Mouse (Mus musculus): ENCODE data around the gene Pick1. TPM values are rescaled to one million over a fixed set of nuclear protein-coding genes. Genes with fewer than 3 reads are reported as not detected.

The Pick1 gene
- polyA plus RNA-seq, 1 experiment from 2014 or later, result 47.7 TPM

DNA sequence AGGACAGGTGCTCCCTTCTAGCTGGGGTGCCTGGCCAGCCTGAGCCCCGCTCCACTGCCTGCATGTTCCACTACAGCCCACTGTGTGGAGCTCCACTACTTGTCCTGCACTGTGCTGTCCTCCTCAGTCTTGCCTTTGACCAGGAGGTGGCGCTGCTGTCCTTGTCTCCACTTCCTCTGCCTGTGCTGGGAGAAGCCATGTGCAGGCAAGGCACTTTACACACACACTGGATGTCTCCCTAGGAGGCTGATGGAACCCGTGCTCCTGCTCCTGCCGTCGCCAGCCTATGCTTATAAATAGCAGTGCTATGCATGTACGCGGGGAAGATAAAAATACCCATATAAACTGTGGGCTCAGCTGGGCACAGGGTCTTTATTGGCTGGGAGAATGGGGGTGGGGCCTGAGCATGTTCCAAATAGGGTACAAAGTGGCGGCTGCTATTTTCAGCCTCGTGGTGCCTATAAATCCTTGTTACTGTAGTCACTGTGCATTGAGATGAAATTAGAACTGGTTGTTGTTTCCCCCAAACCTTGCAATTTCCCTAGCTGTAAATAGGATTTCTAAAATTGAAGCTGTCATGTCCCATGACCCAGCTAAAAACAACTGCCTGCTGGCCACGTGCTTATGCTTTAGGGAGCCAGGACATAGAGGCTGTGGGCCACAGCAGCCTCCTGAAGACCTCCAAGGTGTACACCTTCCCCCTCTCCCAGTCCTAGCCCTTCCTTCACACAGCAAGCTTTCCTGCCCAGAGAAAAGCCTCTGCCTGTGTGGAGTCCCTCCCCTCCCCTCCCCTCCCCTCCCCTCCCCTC, 14.5 kb downstream of the Pick1 start:
- ATAC-seq (ENCODE audit: low FRiP score, low TSS enrichment), result peak; percentile 92
- H3K9me3 ChIP-seq (ENCODE audit: control insufficient read depth, low read length), result no peaks in the 10 kb centered on the region
- no peaks in the 10 kb centered on the region for H3K27me3 ChIP-seq (ENCODE audit: control insufficient read depth, insufficient read depth, low read length)
- H3K9ac ChIP-seq (replicated peaks; ENCODE audit: low read length), result no peak overlapping the region; the same call in 1 of the 2 replicates
- 22% methylated on average over 10 of the region's 10 CpGs for whole genome bisulfite sequencing
- peak; percentile 96 for DNase-seq
- no peak overlapping the region for H3K4me3 ChIP-seq (replicated peaks; ENCODE audit: low read depth, low read length)
- peaks cover 83% of the 10 kb centered on the region for H3K36me3 ChIP-seq (ENCODE audit: control insufficient read depth, insufficient read depth, low read length)
- 0 out of 2 replicates have a peak, but pooled peaks cover 3% of the 10 kb centered on the region for H3K4me1 ChIP-seq (ENCODE audit: control insufficient read depth, insufficient read depth, low read length)
- H3K4me2 ChIP-seq (ENCODE audit: low read length), result no peak overlapping the region
- no peak overlapping the region for H3K27ac ChIP-seq (replicated peaks; ENCODE audit: low read depth, low read length)

DNA sequence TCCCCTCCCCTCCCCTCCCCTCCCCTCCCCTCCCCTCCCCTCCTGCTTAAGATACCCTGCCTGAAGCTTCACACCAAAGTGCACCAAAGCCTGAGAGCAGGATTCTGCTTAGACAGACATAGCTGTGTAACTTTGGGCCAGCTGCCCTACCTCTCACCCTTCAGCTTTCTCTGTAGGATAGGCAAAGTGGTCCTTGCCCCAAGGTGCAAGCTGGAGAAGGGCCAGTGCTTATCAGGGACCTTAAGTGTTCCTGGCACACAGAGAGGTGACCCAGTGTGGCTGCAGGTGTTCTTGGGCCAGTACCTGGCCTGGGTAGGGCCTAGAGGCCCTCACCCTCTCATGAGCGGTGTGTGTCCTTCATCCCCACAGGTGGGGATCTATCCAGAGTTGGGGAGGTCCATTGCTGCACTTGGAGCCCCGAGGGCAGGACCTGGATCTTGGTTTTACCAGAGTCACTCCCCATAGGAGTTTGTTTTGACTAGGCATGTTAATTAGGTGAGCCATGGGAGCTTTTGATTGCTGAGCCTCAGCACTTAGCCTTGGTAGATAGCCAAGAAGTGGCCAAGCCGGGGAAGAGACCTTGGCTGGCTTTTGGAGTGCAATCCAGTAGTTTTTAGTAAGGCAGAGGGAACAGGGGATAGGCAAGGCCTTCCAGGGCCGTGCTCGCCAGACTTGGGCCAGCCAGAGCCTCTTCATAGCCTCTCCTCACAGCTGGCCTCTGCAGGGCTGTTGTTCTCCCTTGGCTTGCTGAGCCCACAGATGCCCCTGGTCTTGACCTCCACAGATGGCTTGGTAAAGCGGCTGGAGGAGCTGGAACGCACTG, 15.3 kb downstream of the Pick1 start:
- no peak overlapping the region for H3K4me3 ChIP-seq (replicated peaks; ENCODE audit: low read depth, low read length)
- H3K9ac ChIP-seq (replicated peaks; ENCODE audit: low read length), result no peak overlapping the region
- no peak overlapping the region for H3K27ac ChIP-seq (replicated peaks; ENCODE audit: low read depth, low read length)
- no peaks in the 10 kb centered on the region for H3K9me3 ChIP-seq (ENCODE audit: control insufficient read depth, low read length)
- 74% methylated on average over 7 of the region's 7 CpGs for WGBS
- no peak overlapping the region for H3K4me2 ChIP-seq (ENCODE audit: low read length)
- ATAC-seq (ENCODE audit: low FRiP score, low TSS enrichment) (no peak), DNase-seq (no peak)
- H3K27me3 ChIP-seq (ENCODE audit: control insufficient read depth, insufficient read depth, low read length), result no peaks in the 10 kb centered on the region
- 0 out of 2 replicates have a peak, but pooled peaks cover 3% of the 10 kb centered on the region for H3K4me1 ChIP-seq (ENCODE audit: control insufficient read depth, insufficient read depth, low read length)
- peaks cover 83% of the 10 kb centered on the region for H3K36me3 ChIP-seq (ENCODE audit: control insufficient read depth, insufficient read depth, low read length)

DNA sequence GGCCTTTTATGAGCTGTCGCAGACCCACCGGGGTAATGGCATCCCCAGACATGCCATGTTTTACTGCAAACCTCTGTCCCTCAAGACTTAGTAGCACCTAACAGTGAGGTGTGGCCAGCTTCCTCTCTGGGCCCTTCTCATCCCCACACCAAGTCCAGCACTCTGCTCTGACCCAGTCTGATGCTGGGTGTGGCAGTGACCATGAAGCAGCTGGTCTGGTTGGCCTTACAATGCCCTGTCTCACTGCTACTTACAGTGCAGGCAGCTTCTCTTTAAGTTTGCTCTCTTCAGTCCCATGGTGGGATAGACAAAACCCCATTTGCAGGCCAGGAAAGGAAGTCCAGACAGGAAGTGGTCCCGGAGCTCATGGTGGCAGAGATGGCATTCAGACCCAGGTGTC, 16.3 kb downstream of the Pick1 start:
- H3K4me1 ChIP-seq (ENCODE audit: control insufficient read depth, insufficient read depth, low read length), result 0 out of 2 replicates have a peak, but pooled peaks cover 3% of the 10 kb centered on the region
- H3K4me3 ChIP-seq (replicated peaks; ENCODE audit: low read depth, low read length), result no peak overlapping the region
- peaks cover 80% of the 10 kb centered on the region for H3K36me3 ChIP-seq (ENCODE audit: control insufficient read depth, insufficient read depth, low read length)
- 91% methylated on average over 3 of the region's 3 CpGs for WGBS
- DNase-seq, result no peak
- H3K4me2 ChIP-seq (ENCODE audit: low read length), result no peak overlapping the region
- H3K9ac ChIP-seq (replicated peaks; ENCODE audit: low read length), result no peak overlapping the region
- no peak for ATAC-seq (ENCODE audit: low FRiP score, low TSS enrichment)
- no peak overlapping the region for H3K27ac ChIP-seq (replicated peaks; ENCODE audit: low read depth, low read length)
- no peaks in the 10 kb centered on the region for H3K27me3 ChIP-seq (ENCODE audit: control insufficient read depth, insufficient read depth, low read length)
- no peaks in the 10 kb centered on the region for H3K9me3 ChIP-seq (ENCODE audit: control insufficient read depth, low read length)

DNA sequence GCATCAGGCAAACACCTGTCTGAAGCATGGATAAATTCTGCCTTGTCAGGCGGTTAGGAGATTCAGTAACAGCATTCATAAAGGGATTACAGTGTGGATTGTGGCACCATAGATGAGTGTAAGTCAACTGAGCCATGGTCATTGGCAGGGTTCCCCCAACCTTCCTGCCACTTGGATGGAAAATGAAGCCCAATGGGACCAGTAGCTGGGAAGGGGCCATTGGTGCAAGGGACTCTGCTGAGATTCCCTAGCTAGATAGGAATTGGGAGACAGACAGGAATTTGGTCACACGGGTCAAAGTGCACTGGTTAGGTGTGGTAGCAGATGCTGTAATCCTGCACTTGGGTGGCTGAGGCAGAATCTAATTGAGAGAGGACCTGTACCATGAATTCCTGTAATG, 21.3 kb downstream of the Pick1 start:
- Histone ChIP-seq H3K4me2 (ENCODE audit: low read length) (no peak overlapping the region), H3K27me3 (ENCODE audit: control insufficient read depth, insufficient read depth, low read length) (peaks cover 13% of the 10 kb centered on the region), H3K4me3 (replicated peaks; ENCODE audit: low read depth, low read length) (no peak overlapping the region), H3K27ac (replicated peaks; ENCODE audit: low read depth, low read length) (no peak overlapping the region), H3K9me3 (ENCODE audit: control insufficient read depth, low read length) (no peaks in the 10 kb centered on the region), H3K4me1 (ENCODE audit: control insufficient read depth, insufficient read depth, low read length) (peaks cover 8% of the 10 kb centered on the region; the same call in 1 of the 2 replicates), H3K9ac (replicated peaks; ENCODE audit: low read length) (no peak overlapping the region), H3K36me3 (ENCODE audit: control insufficient read depth, insufficient read depth, low read length) (peaks cover 47% of the 10 kb centered on the region)
- 93% methylated on average over 2 of the region's 2 CpGs for WGBS
- ATAC-seq (ENCODE audit: low FRiP score, low TSS enrichment), result no peak
- no peak for DNase-seq

DNA sequence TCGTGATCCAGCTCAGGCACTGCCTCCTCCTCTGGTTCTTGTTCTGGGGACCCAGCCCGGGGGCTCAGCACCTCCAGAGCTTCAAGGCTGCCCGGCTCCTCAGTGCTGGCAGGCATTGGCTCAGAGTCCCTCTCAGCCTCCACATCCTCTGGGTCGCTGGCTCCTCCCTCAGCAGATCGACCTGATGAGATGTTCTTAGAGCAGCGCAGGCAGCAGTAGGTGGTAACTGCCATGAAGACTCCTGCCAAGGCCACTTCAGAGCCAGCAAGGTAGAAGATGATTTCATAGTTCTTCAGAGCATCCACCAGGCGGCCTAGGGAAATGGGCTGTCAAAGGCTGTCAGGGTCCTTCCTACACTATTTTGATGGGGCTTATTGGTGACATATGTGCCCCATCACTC, 22.2 kb downstream of the Pick1 start:
- H3K36me3 ChIP-seq (ENCODE audit: control insufficient read depth, insufficient read depth, low read length), result peaks cover 37% of the 10 kb centered on the region
- no peak overlapping the region for H3K27ac ChIP-seq (replicated peaks; ENCODE audit: low read depth, low read length)
- H3K9me3 ChIP-seq (ENCODE audit: control insufficient read depth, low read length), result no peaks in the 10 kb centered on the region
- peaks cover 13% of the 10 kb centered on the region for H3K27me3 ChIP-seq (ENCODE audit: control insufficient read depth, insufficient read depth, low read length)
- no peak for DNase-seq
- peaks cover 8% of the 10 kb centered on the region; the same call in 1 of the 2 replicates for H3K4me1 ChIP-seq (ENCODE audit: control insufficient read depth, insufficient read depth, low read length)
- no peak overlapping the region for H3K4me3 ChIP-seq (replicated peaks; ENCODE audit: low read depth, low read length)
- no peak overlapping the region for H3K4me2 ChIP-seq (ENCODE audit: low read length)
- H3K9ac ChIP-seq (replicated peaks; ENCODE audit: low read length), result no peak overlapping the region
- 54% methylated on average over 7 of the region's 7 CpGs for WGBS
- ATAC-seq (ENCODE audit: low FRiP score, low TSS enrichment), result no peak

DNA sequence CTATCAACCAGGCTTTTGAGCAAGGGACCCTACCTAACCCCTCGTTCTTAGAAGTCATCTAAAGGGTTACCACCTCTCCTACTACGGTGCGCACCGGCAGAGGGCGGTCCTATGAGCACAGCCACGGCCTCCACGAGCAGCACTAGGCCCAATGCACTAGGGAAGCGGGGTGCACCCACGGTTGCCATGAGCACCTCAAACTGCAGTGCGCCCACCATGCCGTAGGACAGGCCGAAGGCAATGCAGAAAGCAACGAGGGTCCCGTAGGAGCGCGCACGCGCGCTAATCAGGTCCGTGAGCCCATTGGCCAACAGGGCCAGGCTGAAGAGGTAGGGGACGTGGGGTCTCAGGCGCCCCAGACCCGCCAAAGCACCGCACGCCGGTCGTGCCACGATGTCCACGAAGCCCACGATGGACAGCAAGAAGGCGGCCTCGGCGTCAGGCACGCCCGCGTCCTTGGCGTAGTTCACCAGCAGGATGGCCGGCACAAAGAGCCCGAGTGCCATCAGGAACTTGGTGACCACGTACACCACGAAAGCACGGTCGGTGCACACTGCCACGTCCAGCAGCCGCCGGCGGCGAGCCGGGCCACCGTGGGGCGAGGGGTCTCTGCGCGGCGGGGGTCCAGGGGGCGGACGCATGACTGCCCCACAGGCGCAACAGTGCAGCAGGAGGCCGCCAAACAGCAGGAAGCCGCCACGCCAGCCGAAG, 23.0 kb downstream of the Pick1 start:
- H3K9me3 ChIP-seq (ENCODE audit: control insufficient read depth, low read length), result no peaks in the 10 kb centered on the region
- H3K4me2 ChIP-seq (ENCODE audit: low read length), result peak overlapping the region; percentile 66
- WGBS, result 2% methylated on average over 61 of the region's 61 CpGs
- DNase-seq (peak; percentile 69), ATAC-seq (ENCODE audit: low FRiP score, low TSS enrichment) (peak; percentile 50; the same call in 1 of the 2 replicates)
- H3K27me3 ChIP-seq (ENCODE audit: control insufficient read depth, insufficient read depth, low read length), result peaks cover 13% of the 10 kb centered on the region
- peaks cover 30% of the 10 kb centered on the region for H3K36me3 ChIP-seq (ENCODE audit: control insufficient read depth, insufficient read depth, low read length)
- H3K4me1 ChIP-seq (ENCODE audit: control insufficient read depth, insufficient read depth, low read length), result peaks cover 8% of the 10 kb centered on the region; the same call in 1 of the 2 replicates
- no peak overlapping the region for H3K27ac ChIP-seq (replicated peaks; ENCODE audit: low read depth, low read length)
- peak overlapping the region; percentile 32 for H3K4me3 ChIP-seq (replicated peaks; ENCODE audit: low read depth, low read length)
- H3K9ac ChIP-seq (replicated peaks; ENCODE audit: low read length), result peak overlapping the region; percentile 46

DNA sequence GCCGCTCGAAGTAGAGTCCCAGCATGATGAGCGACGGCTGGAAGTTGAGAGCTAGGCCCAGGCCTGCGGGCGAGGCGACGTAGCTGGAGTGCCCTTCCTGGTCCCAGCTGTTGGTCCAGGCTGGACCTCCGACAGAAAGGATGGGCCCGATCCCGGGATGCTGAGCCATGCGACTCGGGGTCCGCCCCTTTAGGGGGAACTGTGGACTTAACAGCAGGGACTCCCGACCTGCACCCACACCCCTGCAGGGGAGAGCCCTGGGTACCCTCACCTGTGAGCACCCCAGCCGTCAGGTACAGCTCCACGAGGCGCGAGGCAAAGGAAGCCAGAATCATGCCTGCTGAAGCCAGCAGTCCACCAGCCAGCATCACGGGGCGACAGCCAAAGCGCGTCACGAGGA, 23.6 kb downstream of the Pick1 start:
- Histone ChIP-seq H3K4me3 (replicated peaks; ENCODE audit: low read depth, low read length) (peak overlapping the region; percentile 32), H3K36me3 (ENCODE audit: control insufficient read depth, insufficient read depth, low read length) (peaks cover 24% of the 10 kb centered on the region), H3K4me2 (ENCODE audit: low read length) (peak overlapping the region; percentile 66), H3K27me3 (ENCODE audit: control insufficient read depth, insufficient read depth, low read length) (peaks cover 13% of the 10 kb centered on the region), H3K9ac (replicated peaks; ENCODE audit: low read length) (peak overlapping the region; percentile 46; the same call in 1 of the 2 replicates), H3K9me3 (ENCODE audit: control insufficient read depth, low read length) (no peaks in the 10 kb centered on the region), H3K27ac (replicated peaks; ENCODE audit: low read depth, low read length) (no peak overlapping the region), H3K4me1 (ENCODE audit: control insufficient read depth, insufficient read depth, low read length) (peaks cover 8% of the 10 kb centered on the region; the same call in 1 of the 2 replicates)
- DNase-seq, result no peak
- WGBS, result 32% methylated on average over 24 of the region's 24 CpGs
- ATAC-seq (ENCODE audit: low FRiP score, low TSS enrichment), result no peak

DNA sequence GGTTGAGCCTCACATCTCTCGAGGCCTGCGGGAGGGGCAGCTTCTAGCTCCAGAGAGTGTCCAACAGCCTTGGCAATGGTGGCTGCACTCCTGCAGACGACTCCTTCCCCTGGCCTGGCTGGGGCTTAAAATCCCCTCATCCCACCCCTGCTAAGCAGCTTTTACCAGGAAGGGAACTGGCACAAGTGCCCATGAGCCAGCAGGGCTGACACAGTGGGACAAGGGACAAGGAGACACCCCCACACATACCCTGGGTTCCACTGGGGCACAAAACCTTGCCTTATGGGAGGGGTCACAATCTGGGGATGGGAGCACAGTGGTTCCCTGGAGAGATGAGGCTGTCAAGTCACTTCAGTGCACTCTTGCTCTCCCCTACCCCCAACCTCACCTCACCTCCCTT, 25.7 kb downstream of the Pick1 start, which contains the start of gene Slc16a8:
Gene Slc16a8, minus strand, starts transcription at position 101 of the 400 bp plus-strand sequence.
- ATAC-seq (ENCODE audit: low FRiP score, low TSS enrichment), result no peak
- WGBS, result 34% methylated on average over 3 of the region's 3 CpGs

More for the DNA sequence above, 25.7 kb downstream of the Pick1 start, which contains the start of gene Slc16a8:
- Histone ChIP-seq H3K9me3 (ENCODE audit: control insufficient read depth, low read length) (no peaks in the 10 kb centered on the region), H3K4me1 (ENCODE audit: control insufficient read depth, insufficient read depth, low read length) (peaks cover 8% of the 10 kb centered on the region; the same call in 1 of the 2 replicates), H3K4me3 (replicated peaks; ENCODE audit: low read depth, low read length) (no peak within 1 kb of the TSS), H3K36me3 (ENCODE audit: control insufficient read depth, insufficient read depth, low read length) (peaks cover 3% of the 10 kb centered on the region; the same call in 1 of the 2 replicates), H3K9ac (replicated peaks; ENCODE audit: low read length) (no peak within 1 kb of the TSS), H3K4me2 (ENCODE audit: low read length) (no peak within 1 kb of the TSS), H3K27me3 (ENCODE audit: control insufficient read depth, insufficient read depth, low read length) (peaks cover 13% of the 10 kb centered on the region), H3K27ac (replicated peaks; ENCODE audit: low read depth, low read length) (no peak within 1 kb of the TSS)
- no peak for DNase-seq
